Comparison of ENCODE assay signal across 8 mouse cellular contexts in genomic region chr1:191963948-191964772, GRCm38 (mm10). TPM values are rescaled to one million over a fixed set of nuclear protein-coding genes. Genes with fewer than 3 reads are reported as not detected.
A peak's percentile ranks its signal among the peaks of the same experiment; 100 is the strongest.
DNase-seq lines count a peak whose midpoint lies in the region; ATAC-seq and TF ChIP-seq lines count a peak whose summit lies in the region.

No protein-coding gene starts in this region.

- no peaks in the 10 kb centered on the region for H3K36me3 ChIP-seq in heart, embryonic 14.5 days (ENCODE audit: control insufficient read depth, insufficient read depth, low read length)
- H3K36me3 ChIP-seq in liver, embryonic 11.5 days (ENCODE audit: control insufficient read depth, insufficient read depth, low read length): no peaks in the 10 kb centered on the region
- no peaks in the 10 kb centered on the region for H3K36me3 ChIP-seq in splenic B cell, adult 2 months (ENCODE audit: control insufficient read depth, insufficient read depth, low read length, poor library complexity, severe bottlenecking)

- no peaks in the 10 kb centered on the region for H3K9me3 ChIP-seq in heart, embryonic 14.5 days (ENCODE audit: control insufficient read depth, low read length)
- no peaks in the 10 kb centered on the region for H3K9me3 ChIP-seq in liver, embryonic 11.5 days (ENCODE audit: control insufficient read depth, low read length)

- peak; percentile 64 for TF ChIP-seq CTCF in bone marrow macrophage, adult 2 months (IDR thresholded peaks at IDR 0.05; ENCODE audit: low read depth, low read length)
- peak; percentile 87 for TF ChIP-seq CTCF in embryonic fibroblast, embryonic 13.5 days (IDR thresholded peaks at IDR 0.05; ENCODE audit: borderline replicate concordance, insufficient read depth, low read length)

- no peak for TF ChIP-seq POLR2A in bone marrow macrophage, adult 2 months (IDR thresholded peaks at IDR 0.05; ENCODE audit: borderline replicate concordance, low read depth, low read length)
- TF ChIP-seq POLR2A in embryonic fibroblast, embryonic 13.5 days (IDR thresholded peaks at IDR 0.05; ENCODE audit: low read depth, low read length): no peak

- H3K4me2 ChIP-seq in heart, embryonic 14.5 days (ENCODE audit: low read length): no peak overlapping the region
- H3K4me2 ChIP-seq in liver, embryonic 11.5 days: no peak overlapping the region

- peak; percentile 76 for DNase-seq in CD4-positive helper T cell, adult 2 months (ENCODE audit: low read depth, low spot score)
- peak; percentile 96 for DNase-seq in kidney, postnatal 10 days
- peak; percentile 80 for DNase-seq in liver, embryonic 11.5 days (ENCODE audit: low spot score)
- DNase-seq in naive thymus-derived CD4-positive, alpha-beta T cell, adult 2 months (ENCODE audit: low read depth): peak; percentile 85
- peak; percentile 83 for DNase-seq in splenic B cell, adult 2 months (ENCODE audit: low read depth, low spot score)

- ATAC-seq in heart, embryonic 14.5 days (ENCODE audit: insufficient number of reproducible peaks, insufficient read depth, low FRiP score, low read depth): peak; percentile 64
- peak; percentile 89 for ATAC-seq in liver, embryonic 11.5 days (replicated peaks; ENCODE audit: low FRiP score)

- H3K4me3 ChIP-seq in bone marrow macrophage, adult 2 months (ENCODE audit: insufficient read depth, low read length): no peak overlapping the region
- no peak overlapping the region for H3K4me3 ChIP-seq in embryonic fibroblast, embryonic 13.5 days (ENCODE audit: insufficient read depth, low read length)
- H3K4me3 ChIP-seq in heart, embryonic 14.5 days (ENCODE audit: control insufficient read depth in 1 of 2, insufficient read depth in 1 of 2, low read depth in 1 of 2, low read length in 2 of 2): no peak overlapping the region
- no peak overlapping the region for H3K4me3 ChIP-seq in liver, embryonic 11.5 days (ENCODE audit: low read depth, low read length)

- H3K27me3 ChIP-seq in heart, embryonic 14.5 days (ENCODE audit: control insufficient read depth, insufficient read depth, low read length): no peaks in the 10 kb centered on the region
- no peaks in the 10 kb centered on the region for H3K27me3 ChIP-seq in liver, embryonic 11.5 days (replicated peaks; ENCODE audit: control insufficient read depth, insufficient read depth, low read length)
- no peaks in the 10 kb centered on the region for H3K27me3 ChIP-seq in splenic B cell, adult 2 months (ENCODE audit: control insufficient read depth, insufficient read depth, low read length, poor library complexity, severe bottlenecking)

- no peak overlapping the region for H3K9ac ChIP-seq in heart, embryonic 14.5 days (ENCODE audit: low read length)
- no peak overlapping the region for H3K9ac ChIP-seq in liver, embryonic 11.5 days (ENCODE audit: low read depth, low read length)

- 33% methylated on average over 7 of the region's 8 CpGs for WGBS in heart, embryonic 14.5 days
- WGBS in liver, embryonic 11.5 days: 21% methylated on average over 8 of the region's 8 CpGs

- no peak overlapping the region for H3K27ac ChIP-seq in bone marrow macrophage, adult 2 months (ENCODE audit: insufficient read depth, low read depth, low read length)
- no peak overlapping the region for H3K27ac ChIP-seq in embryonic fibroblast, embryonic 13.5 days (ENCODE audit: insufficient read depth, low read length)
- no peak overlapping the region for H3K27ac ChIP-seq in heart, embryonic 14.5 days (replicated peaks in 1 of 2; ENCODE audit: control insufficient read depth in 1 of 2, insufficient read depth in 1 of 2, low read depth in 2 of 2, low read length in 2 of 2)
- 0 out of 2 replicates have a peak overlapping the region, but pooled peaks have one; percentile 4 for H3K27ac ChIP-seq in liver, embryonic 11.5 days (ENCODE audit: low read depth, low read length)

- peaks cover 10% of the 10 kb centered on the region for H3K4me1 ChIP-seq in bone marrow macrophage, adult 2 months (ENCODE audit: control insufficient read depth, insufficient read depth, low read length)
- no peaks in the 10 kb centered on the region for H3K4me1 ChIP-seq in embryonic fibroblast, embryonic 13.5 days (ENCODE audit: control insufficient read depth, insufficient read depth, low read length)
- no peaks in the 10 kb centered on the region for H3K4me1 ChIP-seq in heart, embryonic 14.5 days (ENCODE audit: control insufficient read depth in 2 of 2, insufficient read depth in 2 of 2, low read length in 2 of 2)
- no peaks in the 10 kb centered on the region; the same call in 1 of the 2 replicates for H3K4me1 ChIP-seq in liver, embryonic 11.5 days (replicated peaks; ENCODE audit: control insufficient read depth, insufficient read depth, low read length)

RNA-seq across cellular contexts. Expression of gene Rd3, which starts 13.0 kb away (rescaled TPM):
- polyA plus RNA-seq in bone marrow macrophage, adult 2 months (2012; ENCODE audit: insufficient read depth, insufficient read length, missing spikeins): 0.43 TPM in 1 of 2 replicates, not detected in the other
- not detected in 2 replicates for polyA plus RNA-seq in embryonic fibroblast, embryonic 13.5 days (2011; ENCODE audit: insufficient read length, low read depth, missing spikeins)
- 4.4 and 7.0 TPM in 2 replicates for polyA plus RNA-seq in heart, embryonic 14.5 days (2014; fragmentation: Nextera tagmentation; extraction: Ambion mirVana)
- polyA plus RNA-seq in liver, embryonic 11.5 days (2014; fragmentation: Nextera tagmentation; extraction: Ambion mirVana): 0.21 TPM in 1 of 2 replicates, not detected in the other

RNA-seq across cellular contexts. Expression of gene Slc30a1, which starts 57.6 kb away (rescaled TPM):
- 10.1 and 12.3 TPM in 2 replicates for polyA plus RNA-seq in bone marrow macrophage, adult 2 months (2012; ENCODE audit: insufficient read depth, insufficient read length, missing spikeins)
- polyA plus RNA-seq in embryonic fibroblast, embryonic 13.5 days (2011; ENCODE audit: insufficient read length, low read depth, missing spikeins): 8.3 and 10.1 TPM in 2 replicates
- polyA plus RNA-seq in heart, embryonic 14.5 days (2014; fragmentation: Nextera tagmentation; extraction: Ambion mirVana): 3.1 and 3.6 TPM in 2 replicates
- polyA plus RNA-seq in liver, embryonic 11.5 days (2014; fragmentation: Nextera tagmentation; extraction: Ambion mirVana): 2.6 and 3.1 TPM in 2 replicates
